Mouse (Mus musculus) yolk sac, embryonic 10.5 days (tissue): ENCODE data around the gene Gm49321.

Experiments
- DNase-seq: peaks from one replicate; pipeline ENCODE4 v3.0.0-alpha.2; 2017; ENCODE audit warnings: low spot score

Gene Gm49321

GRCm38 (mm10) chr12:73937353-73937752, at the start of gene Gm49321:
Gene Gm49321, plus strand, starts transcription at chr12:73937653.
- no peak for DNase-seq

GRCm38 (mm10) chr12:73888003-73888783, 49.3 kb upstream of the Gm49321 start:
- no peak for DNase-seq

GRCm38 (mm10) chr12:73889571-73889970, 47.9 kb upstream of the Gm49321 start:
- no peak for DNase-seq

GRCm38 (mm10) chr12:73890086-73890485, 47.4 kb upstream of the Gm49321 start:
- no peak for DNase-seq

- DNase-seq, result no peak
Measured at GRCm38 (mm10) chr12:73892616-73893015, 44.8 kb upstream of the Gm49321 start.

GRCm38 (mm10) chr12:73894838-73895237, 42.6 kb upstream of the Gm49321 start:
- no peak for DNase-seq

GRCm38 (mm10) chr12:73895674-73896073, 41.8 kb upstream of the Gm49321 start:
- DNase-seq, result no peak

GRCm38 (mm10) chr12:73896471-73896870, 41.0 kb upstream of the Gm49321 start:
- DNase-seq, result no peak

- DNase-seq, result no peak
Measured at GRCm38 (mm10) chr12:73898281-73898680, 39.2 kb upstream of the Gm49321 start.

GRCm38 (mm10) chr12:73904133-73904934, 33.1 kb upstream of the Gm49321 start:
- DNase-seq, result no peak

GRCm38 (mm10) chr12:73905041-73905440, 32.4 kb upstream of the Gm49321 start:
- DNase-seq, result peak; percentile 75

- DNase-seq, result no peak
Measured at GRCm38 (mm10) chr12:73905555-73905954, 31.9 kb upstream of the Gm49321 start.

- no peak for DNase-seq
Measured at GRCm38 (mm10) chr12:73907079-73907672, 30.3 kb upstream of the Gm49321 start.

GRCm38 (mm10) chr12:73907673-73908150, 29.7 kb upstream of the Gm49321 start:
- DNase-seq, result peak; percentile 99

- peak; percentile 69 for DNase-seq
Measured at GRCm38 (mm10) chr12:73908274-73909012, 29.0 kb upstream of the Gm49321 start.

- DNase-seq, result no peak
Measured at GRCm38 (mm10) chr12:73909013-73909575, 28.4 kb upstream of the Gm49321 start.

GRCm38 (mm10) chr12:73918479-73918878, 19.0 kb upstream of the Gm49321 start:
- DNase-seq, result no peak

GRCm38 (mm10) chr12:73930266-73930665, 7.2 kb upstream of the Gm49321 start:
- no peak for DNase-seq

GRCm38 (mm10) chr12:73931274-73931673, 6.2 kb upstream of the Gm49321 start:
- DNase-seq, result no peak

- DNase-seq, result no peak
Measured at GRCm38 (mm10) chr12:73934528-73934927, 2.9 kb upstream of the Gm49321 start.

GRCm38 (mm10) chr12:73939542-73939941, 2.1 kb downstream of the Gm49321 start:
- DNase-seq, result no peak

GRCm38 (mm10) chr12:73948415-73948814, 11.0 kb downstream of the Gm49321 start:
- no peak for DNase-seq
